Mouse (Mus musculus): ENCODE results near the gene Trp53rka. TPM values are rescaled to one million over a fixed set of nuclear protein-coding genes. Genes with fewer than 3 reads are reported as not detected.

The Trp53rka gene
- total RNA-seq (2023), result 19.4 TPM

DNA sequence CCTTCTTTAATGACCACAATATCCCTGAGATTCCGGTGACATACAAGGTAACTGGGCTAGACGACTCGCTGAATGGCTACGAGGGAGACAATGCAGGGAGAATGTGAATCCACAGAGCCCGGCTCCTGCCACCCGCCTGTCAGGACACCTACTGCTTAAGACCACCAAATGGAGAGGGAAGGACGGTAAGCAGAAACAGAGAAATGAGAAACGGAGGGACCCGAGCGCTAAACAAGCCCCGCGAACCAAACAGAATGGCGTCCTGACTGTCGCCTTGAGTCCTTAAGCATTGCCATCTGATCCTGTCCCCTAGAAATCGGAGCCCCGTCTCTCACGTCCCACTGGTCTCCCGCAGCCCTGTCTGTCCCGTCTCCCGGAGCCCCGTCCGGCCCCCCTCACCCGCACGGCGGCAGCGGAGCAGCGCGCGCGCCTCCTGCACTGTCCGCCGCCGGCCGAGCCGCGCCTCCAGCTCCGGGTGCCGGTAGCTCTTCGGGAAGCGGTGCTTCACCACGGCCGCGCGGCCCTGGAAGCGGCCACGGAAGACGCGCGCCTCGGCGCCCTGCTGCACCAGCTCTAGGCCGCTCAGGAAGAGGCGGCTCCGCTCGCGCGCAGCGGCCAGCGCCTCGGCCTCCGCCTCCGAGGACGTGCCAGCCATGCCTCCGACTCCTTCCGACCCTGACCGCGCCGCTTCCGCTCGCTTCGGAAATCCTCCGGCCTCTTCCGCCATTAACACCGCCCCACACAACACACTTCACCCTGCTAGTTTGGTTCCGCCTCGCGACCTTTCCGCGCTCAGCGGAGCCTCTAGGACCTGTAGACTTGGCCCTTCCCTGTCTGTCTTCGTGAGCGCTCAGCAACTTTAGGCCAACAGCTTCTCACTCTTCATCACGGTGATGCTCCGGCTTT, at the start of gene Trp53rka:
Gene Trp53rka, minus strand, starts transcription at position 677 of the 906 bp plus-strand sequence.

DNA sequence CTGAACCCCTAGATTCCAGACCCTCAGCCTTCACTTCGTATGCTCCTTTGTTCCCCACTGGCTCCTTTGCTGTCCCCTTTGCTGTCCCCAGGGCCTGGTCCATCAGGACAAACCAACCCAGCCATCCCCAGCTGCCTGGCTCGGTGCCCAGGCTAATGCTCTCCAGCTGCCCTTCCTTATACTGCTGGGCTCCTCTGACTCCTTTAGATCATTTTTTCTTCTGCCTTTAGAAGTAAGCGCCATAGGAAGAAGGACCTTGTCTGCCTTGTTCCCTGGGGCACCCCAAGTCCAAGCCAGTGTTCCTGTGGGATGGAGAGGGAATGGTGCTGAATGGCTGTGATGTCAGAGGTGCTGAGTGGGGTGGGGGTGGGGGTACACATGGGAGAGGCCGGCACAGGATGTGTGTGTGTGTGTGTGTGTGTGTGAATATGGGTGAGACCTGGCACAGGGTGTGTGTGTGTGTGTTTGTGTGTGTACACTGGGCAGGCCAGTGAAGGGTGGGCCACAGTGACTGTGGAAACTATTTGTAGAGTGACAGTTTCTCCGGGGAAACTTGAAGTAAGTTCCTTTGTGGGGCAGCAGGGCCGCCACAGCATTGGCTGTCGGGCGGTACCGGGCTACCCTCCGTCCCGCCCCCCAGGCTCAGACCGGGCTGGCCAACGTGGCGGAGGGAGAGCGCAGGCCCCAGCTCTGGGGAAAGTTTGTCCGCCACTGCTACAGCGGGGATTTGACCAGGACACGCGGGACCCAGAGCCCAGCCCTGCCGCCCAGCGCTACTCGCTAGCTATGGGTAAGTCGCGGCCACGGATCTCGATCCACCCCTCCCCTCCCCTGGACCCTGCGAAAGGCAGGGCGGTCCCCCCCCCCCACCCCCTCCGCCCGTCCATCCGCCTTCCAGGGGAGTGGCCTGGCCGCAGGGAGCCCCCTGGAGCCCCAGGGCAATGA, 10.4 kb upstream of the Trp53rka start, which contains the start of gene Slc2a10:
Gene Slc2a10, plus strand, starts transcription at position 529 of the 945 bp plus-strand sequence.

DNA sequence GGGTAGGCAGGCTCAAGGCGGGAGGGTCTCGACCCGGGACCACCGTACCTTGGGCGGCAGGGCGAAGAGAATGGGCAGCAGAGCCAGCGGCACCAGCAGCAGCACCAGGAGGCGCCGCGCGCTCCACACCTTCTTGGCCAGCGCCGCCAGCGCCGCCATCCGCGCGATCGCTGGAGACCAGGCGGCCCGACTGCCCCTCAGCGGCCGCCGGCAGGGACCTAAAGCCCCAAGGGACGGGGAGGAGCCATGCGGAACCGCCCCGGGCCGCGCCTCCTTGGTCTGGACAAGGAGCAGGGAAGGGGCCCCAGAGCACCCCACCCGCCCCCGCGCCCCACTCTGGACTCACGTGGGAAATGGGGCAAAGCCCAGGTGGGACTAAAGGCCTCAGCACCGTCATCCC, 20.1 kb downstream of the Trp53rka start, which contains the start of gene Slc13a3:
Gene Slc13a3, minus strand, starts transcription at position 228 of the 400 bp plus-strand sequence.

Other genes starting within 250 kb of the Trp53rka start
- 29.8 TPM for gene Slc35c2, start 205.5 kb downstream of the Trp53rka start, total RNA-seq (2023)
- 36.7 TPM for gene Elmo2, start 166.8 kb downstream of the Trp53rka start, total RNA-seq (2023)
- gene Zfp663, start 124.6 kb downstream of the Trp53rka start, total RNA-seq (2023), result not detected
- not detected for gene Zfp334, start 105.1 kb downstream of the Trp53rka start, total RNA-seq (2023)
- not detected for gene Ocstamp, start 92.9 kb downstream of the Trp53rka start, total RNA-seq (2023)
- gene Slc13a3, start 20.1 kb downstream of the Trp53rka start, total RNA-seq (2023), result 0.18 TPM
- not detected for gene Slc2a10, start 10.5 kb upstream of the Trp53rka start, total RNA-seq (2023)
- 14.9 TPM for gene Eya2, start 101.7 kb upstream of the Trp53rka start, total RNA-seq (2023)